Mouse (Mus musculus) heart, adult 11 months (tissue): Measurements from ENCODE around the gene Edem1.

ENCODE experiments used
- DNase-seq: peaks from one replicate; pipeline ENCODE4 v3.0.0; 2022

The Edem1 gene

DNA sequence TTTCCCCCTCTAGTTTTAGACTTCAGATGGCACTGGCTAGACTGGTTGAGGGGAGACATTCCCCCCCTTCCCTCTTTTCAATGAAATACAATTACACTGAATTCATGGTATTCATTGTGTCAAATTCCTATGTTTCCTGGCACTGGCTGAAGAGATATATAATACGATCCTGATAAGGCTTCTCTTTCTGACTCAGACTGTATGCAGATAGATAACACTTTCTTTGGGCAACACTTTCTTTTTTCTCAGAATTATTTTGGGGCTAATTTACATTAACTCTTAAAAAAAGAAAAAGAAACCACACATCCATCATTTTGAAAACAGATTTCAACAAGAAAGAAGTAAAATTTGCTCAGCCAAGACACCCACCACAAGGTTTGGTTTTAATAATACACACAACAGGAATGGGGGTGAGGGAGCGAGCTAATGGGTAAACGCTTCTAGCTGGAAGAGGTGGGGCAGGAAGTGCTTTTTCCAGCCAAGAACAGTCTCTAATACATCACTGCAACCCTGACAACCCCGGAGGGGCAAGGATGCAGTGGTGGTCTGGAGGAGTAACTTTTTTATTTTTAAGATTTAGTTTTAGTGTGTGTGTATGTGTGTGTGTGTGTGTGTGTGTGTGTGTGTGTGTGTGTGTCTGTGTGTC lies 52.0 kb downstream of the Edem1 start:
- DNase-seq: peak; percentile 22

DNA sequence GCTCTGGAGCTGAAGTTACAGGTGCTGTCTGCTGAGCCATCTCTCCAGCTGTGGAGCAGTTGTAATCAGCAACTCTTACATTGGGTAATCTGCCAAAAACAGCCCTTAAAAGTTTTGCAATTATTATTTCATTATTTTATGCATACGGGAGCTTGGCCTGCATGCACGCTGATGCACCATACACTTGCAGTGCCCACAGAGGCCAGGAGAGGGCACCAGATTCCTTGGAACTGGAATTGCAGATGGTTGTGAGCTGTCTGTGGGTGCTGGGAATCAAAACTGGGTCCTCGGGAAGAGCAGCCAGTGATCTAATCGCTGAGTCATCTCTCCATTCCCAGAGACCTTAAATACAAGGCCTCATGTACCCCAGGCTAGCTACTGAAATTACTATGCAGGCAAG lies 52.6 kb downstream of the Edem1 start:
- peak; percentile 76 for DNase-seq

DNA sequence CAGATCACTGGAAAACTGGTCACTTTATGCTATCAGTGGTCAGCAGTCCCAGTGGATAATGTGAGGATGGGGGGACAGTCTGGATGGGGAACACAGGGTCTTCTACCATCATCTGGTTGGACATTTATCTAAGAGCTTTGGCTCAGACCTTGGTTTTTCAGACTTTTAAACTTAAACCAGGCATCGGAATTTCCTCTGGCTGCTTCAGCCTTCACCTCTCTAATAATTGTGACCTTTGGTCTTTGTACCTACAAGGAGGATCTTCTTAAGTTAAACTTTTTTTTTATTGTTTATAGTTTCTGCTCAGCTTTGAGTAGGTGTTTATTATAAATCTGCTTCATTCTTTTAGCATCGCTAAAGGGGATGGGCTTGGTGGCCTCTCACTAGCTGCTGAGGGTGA lies 55.4 kb downstream of the Edem1 start:
- DNase-seq: no peak

DNA sequence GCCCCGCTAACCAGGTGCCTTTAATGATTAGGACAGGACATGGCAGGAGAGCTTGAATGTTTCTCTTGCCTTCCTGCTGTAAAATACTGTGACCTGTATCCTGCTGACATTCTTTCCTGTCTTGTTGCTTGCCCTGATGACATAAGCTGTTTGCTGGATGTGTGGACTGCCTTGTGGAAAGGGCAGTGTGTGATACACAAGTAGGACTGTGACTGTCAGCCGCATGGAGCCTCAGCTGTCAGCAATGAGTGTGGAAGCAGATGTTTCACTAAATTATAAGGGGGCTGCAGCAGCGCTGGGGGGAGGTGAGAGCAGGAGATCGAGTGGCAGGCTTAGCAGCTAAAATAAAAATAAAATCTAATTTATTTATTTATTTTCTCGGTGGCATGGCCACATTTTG lies 56.2 kb downstream of the Edem1 start:
- DNase-seq: peak; percentile 16

DNA sequence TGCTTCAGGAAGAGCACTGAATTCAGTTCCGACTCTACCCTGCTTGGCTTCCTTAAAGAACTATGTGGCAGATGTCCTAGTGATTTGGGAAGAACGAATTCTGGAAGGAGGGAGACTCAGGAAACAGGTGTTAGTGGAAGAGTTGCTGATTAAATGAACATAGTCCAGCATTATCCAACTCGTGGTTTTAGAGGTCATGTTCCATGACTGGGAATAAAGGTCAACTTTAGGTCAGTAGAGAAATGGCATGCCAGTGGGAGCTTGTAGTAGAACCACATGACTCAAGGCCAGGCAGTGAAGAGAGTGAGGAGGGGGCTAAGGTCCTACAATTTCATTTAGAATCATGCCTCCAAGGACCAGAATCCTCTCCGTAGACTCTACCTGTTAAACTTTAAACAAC lies 57.9 kb downstream of the Edem1 start:
- DNase-seq: peak; percentile 24

DNA sequence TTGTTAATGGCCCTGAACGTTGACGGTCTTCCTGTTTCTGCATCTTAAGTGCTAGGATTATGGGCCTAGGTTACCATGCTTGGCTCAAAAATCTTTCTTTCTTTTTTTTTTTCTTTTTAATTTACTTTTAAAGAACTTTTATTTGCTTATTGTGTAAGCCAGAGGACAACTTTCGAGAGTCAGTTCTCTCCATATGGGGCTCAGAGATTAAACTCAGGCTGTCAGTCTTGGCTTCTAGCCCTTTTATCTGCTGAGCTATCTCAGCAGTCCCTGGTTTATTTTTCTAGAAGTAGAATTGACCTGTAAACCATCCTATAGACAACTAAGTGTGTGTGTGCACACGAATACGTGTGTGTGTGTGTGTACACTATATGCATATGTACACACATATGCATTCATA lies 64.1 kb downstream of the Edem1 start:
- no peak for DNase-seq

DNA sequence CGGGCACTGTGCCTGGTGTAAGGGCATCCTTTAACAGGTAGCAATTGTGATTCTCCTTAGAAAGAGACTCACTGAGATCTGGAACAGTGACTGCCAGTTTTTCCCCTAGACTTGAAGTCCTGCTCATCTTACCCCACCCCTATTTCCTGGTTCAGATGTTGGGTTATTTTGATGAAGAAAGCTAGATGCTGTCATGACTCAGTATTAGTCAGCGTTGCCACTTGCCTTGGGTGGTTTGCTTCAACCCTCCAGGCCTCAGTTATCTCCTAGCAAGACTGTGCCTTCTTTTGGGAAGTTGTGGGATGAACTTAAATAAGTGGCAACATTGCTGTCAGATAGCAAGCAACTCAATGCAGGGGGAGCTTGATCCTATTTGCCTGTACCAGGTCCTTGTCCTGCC lies 66.7 kb downstream of the Edem1 start:
- no peak for DNase-seq

DNA sequence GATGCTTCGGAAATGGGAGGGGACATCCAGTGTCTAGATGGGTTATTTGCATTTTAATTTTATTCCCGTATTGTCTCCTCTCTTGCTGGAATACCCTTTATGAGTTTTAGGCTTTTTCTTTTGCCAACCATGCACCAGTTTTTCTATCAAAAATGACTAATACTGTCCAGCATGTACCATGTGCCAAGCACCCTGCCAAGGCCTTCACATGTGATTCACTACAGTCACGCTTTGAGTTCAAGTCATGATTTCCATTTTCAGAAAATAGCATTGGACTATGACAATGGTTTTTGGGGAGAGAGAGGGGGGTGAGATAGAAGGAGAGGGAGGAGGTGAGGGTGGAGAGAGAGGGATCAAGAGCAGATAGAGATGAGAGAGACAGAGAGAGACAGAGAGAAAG lies 67.5 kb downstream of the Edem1 start:
- DNase-seq: peak; percentile 6

DNA sequence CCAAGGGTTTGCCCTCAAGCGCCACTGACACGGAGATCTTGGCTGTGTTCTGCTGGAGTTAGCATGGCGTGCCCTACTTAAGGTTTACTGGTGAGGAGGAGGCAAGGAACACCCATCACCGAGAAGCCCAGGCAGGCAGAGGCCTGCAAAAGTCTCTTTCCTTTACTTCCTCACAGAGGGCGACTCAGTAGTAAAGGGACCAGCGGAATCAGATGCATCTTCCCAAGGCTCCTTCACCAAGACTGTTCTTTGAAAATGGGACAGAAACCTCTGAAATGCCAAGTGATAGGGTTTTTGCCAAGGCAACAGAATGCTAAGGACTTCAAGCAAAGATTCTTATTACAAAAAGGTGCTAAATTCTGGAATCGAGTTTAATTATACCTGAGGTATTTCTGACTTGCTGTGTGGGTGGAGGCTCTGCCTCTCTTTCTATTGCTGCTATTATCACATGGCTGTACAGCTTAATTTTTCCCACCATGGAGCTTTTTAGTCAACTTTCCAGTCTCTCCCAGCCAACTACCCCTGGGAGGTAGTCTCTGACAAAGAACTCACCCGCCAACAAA lies 68.2 kb downstream of the Edem1 start:
- no peak for DNase-seq

DNA sequence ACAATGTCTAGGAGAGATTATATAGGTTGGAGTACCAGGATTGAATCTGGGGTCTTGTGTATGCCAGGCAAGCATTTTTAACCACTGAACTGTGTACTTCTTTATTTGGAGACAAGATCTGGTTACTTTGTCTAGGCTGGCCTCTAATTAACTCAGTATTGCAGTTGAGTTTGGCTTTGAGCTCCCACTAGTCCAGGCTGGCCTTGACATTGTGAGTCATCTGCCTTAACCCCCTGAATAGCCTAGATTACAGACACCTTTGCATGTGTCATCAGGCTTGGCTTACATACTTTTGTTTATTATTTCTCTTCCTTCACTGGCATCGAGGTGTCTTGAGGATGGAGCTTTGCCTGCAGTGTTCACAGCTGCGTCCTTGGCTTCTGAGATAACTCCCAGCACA lies 70.8 kb downstream of the Edem1 start:
- no peak for DNase-seq

DNA sequence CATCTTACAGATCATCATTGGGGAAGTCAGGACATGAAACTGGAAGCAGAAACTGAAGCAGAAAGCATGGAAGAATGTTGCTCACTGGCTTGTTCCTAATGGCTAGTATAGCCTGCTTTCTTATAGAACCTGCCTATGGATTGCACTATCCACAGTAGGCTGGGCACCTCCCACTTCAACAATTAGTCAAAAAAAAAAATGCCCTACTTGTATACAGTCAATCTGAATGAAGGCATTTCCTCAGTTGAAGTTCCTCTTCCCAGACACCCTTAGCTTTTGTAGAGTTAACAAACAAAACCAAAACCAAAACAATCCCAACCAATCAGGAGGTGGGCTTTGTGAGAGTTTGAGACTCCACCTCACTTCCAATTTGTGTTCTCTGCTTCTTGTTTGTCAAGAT lies 73.7 kb downstream of the Edem1 start:
- DNase-seq: no peak

DNA sequence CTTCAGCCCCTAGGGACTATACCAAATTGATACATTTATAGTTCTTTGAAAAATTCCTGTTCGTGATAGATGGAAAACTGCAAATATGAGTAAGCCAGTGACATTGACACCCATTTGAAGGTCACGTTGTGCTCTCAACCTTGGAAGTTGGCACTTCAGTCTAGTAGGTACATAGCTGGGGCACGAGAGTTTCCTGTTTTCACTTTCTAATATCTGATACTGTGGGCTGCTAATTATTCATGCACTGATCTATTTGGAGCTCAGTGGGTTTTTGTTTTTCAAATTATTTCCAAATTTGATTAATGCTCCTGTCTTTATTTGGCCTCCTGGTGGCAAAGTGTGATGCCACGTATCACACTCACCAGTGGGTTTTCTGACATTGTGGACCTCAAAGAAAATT lies 74.8 kb downstream of the Edem1 start:
- DNase-seq: no peak

DNA sequence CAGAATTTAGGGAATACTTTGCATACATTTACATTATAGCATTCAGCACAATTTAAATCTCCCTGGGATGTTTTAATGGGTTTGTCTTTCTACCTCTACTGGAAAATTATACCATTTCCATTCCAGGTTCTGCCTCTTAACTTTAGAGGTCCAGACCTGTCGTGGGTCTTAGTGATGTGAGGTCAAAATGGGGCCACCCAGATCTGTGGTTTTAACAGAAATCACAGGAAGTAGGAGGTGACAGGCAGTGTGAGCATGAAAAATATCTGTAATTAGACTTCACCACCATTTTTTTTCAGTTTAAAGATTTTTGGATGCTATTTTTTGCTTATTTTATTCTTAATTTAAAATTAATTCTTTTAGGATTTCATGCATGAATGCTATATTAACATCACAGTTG lies 78.1 kb downstream of the Edem1 start:
- no peak for DNase-seq
